8 mouse cellular contexts compared by ENCODE assay signal in the genomic region with DNA sequence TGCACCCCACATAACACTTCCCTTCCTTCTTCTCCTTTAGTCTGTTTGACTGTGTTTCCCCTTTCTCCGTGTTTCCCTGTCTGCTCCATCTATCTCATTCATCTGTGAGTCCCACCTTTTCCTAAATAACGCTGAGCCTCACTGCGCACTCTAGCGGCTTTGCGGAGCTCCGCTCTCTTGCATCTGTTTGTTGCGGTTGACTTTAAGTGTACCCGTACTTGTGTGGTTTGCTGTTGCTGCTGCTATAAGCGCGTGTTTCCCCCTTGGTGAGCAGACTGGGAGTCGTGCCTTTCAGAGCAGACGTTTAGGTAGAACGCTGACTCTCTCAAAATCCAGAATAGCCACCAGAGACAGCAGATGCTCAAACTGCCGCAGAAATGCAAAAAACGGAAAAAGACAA. TPM values are rescaled to one million over a fixed set of nuclear protein-coding genes. Genes with fewer than 3 reads are reported as not detected.
DNase-seq lines count a peak whose midpoint lies in the region; ATAC-seq and TF ChIP-seq lines count a peak whose summit lies in the region.

No protein-coding gene starts in this region.

- DNase-seq in gastrocnemius, postnatal 10 days: peak; percentile 12
- no peak for DNase-seq in gastrocnemius, postnatal 14 days
- DNase-seq in thymus, postnatal 14 days: peak; percentile 4
- no peak for DNase-seq in thymus, adult 18-20 months
- DNase-seq in neural tube, embryonic 11.5 days (ENCODE audit: low spot score): peak; percentile 72
- no peak for DNase-seq in spleen, postnatal 10 days (ENCODE audit: low spot score in 2 of 2)
- DNase-seq in thymus, adult 2 months: no peak

- TF ChIP-seq POLR2A in thymus, adult 2 months (IDR thresholded peaks at IDR 0.05; ENCODE audit: control insufficient read depth, extremely low read depth, insufficient read depth, low read length, poor library complexity): no peak

- no peak overlapping the region for H3K27ac ChIP-seq in hindbrain, embryonic 16.5 days (ENCODE audit: low read depth, low read length)
- no peak overlapping the region for H3K27ac ChIP-seq in neural tube, embryonic 11.5 days (ENCODE audit: low read depth, low read length)
- H3K27ac ChIP-seq in thymus, adult 2 months (ENCODE audit: control insufficient read depth, insufficient read depth, low read length): no peak overlapping the region

- ATAC-seq in hindbrain, embryonic 16.5 days: peak; percentile 78
- ATAC-seq in neural tube, embryonic 11.5 days (ENCODE audit: insufficient read depth, low FRiP score, low TSS enrichment): no peak

- peak overlapping the region; percentile 31; the same call in 1 of the 2 replicates for H3K4me2 ChIP-seq in hindbrain, embryonic 16.5 days (ENCODE audit: low read length)
- no peak overlapping the region for H3K4me2 ChIP-seq in neural tube, embryonic 11.5 days (ENCODE audit: low read depth)

- H3K36me3 ChIP-seq in hindbrain, embryonic 16.5 days (ENCODE audit: control insufficient read depth, insufficient read depth, low read length): no peaks in the 10 kb centered on the region
- no peaks in the 10 kb centered on the region for H3K36me3 ChIP-seq in neural tube, embryonic 11.5 days (ENCODE audit: control insufficient read depth, insufficient read depth, low read length)
- no peaks in the 10 kb centered on the region for H3K36me3 ChIP-seq in thymus, adult 2 months (ENCODE audit: control insufficient read depth, insufficient read depth, low read length)

- 40% methylated on average over 15 of the region's 15 CpGs for WGBS in hindbrain, embryonic 16.5 days
- whole genome bisulfite sequencing in neural tube, embryonic 11.5 days: 41% methylated on average over 15 of the region's 15 CpGs
- WGBS in thymus, adult 2 months: 30% methylated on average over 15 of the region's 15 CpGs

- H3K9ac ChIP-seq in hindbrain, embryonic 16.5 days (ENCODE audit: low read depth, low read length): peak overlapping the region; percentile 31; the same call in 1 of the 2 replicates
- H3K9ac ChIP-seq in neural tube, embryonic 11.5 days (ENCODE audit: low read length): no peak overlapping the region

- TF ChIP-seq CTCF in thymus, adult 2 months (IDR thresholded peaks at IDR 0.05; ENCODE audit: borderline replicate concordance, control insufficient read depth, extremely low read depth, insufficient read depth, low read length, poor library complexity): no peak

- no peaks in the 10 kb centered on the region for H3K9me3 ChIP-seq in hindbrain, embryonic 16.5 days (ENCODE audit: control insufficient read depth, low read length)
- no peaks in the 10 kb centered on the region for H3K9me3 ChIP-seq in neural tube, embryonic 11.5 days (ENCODE audit: control insufficient read depth, low read length)

- no peak overlapping the region for H3K4me3 ChIP-seq in hindbrain, embryonic 16.5 days (ENCODE audit: low read length)
- no peak overlapping the region for H3K4me3 ChIP-seq in neural tube, embryonic 11.5 days (ENCODE audit: low read depth, low read length)
- no peak overlapping the region for H3K4me3 ChIP-seq in thymus, adult 2 months (ENCODE audit: control insufficient read depth, insufficient read depth, low read length)

- intact Hi-C loops in gastrocnemius, postnatal 14 days (cut with DNase I; ENCODE audit: low total_unique reads): no loop called here

- H3K4me1 ChIP-seq in hindbrain, embryonic 16.5 days (ENCODE audit: control insufficient read depth, insufficient read depth, low read depth, low read length): peaks cover 4% of the 10 kb centered on the region; the same call in 1 of the 2 replicates
- H3K4me1 ChIP-seq in neural tube, embryonic 11.5 days (ENCODE audit: control insufficient read depth, insufficient read depth, low read length): 0 out of 2 replicates have a peak, but pooled peaks cover 2% of the 10 kb centered on the region
- no peaks in the 10 kb centered on the region for H3K4me1 ChIP-seq in thymus, adult 2 months (replicated peaks; ENCODE audit: control insufficient read depth, insufficient read depth, low read length)

- H3K27me3 ChIP-seq in hindbrain, embryonic 16.5 days (replicated peaks; ENCODE audit: control insufficient read depth, insufficient read depth, low read length): no peaks in the 10 kb centered on the region
- H3K27me3 ChIP-seq in neural tube, embryonic 11.5 days (ENCODE audit: control insufficient read depth, insufficient read depth, low read length): no peaks in the 10 kb centered on the region
- H3K27me3 ChIP-seq in thymus, adult 2 months (ENCODE audit: control insufficient read depth, insufficient read depth, low read length): no peaks in the 10 kb centered on the region

RNA-seq across cellular contexts. Expression of a gene that starts 51.3 kb away (rescaled TPM):
- total RNA-seq in gastrocnemius, postnatal 10 days (2021): not detected
- not detected for total RNA-seq in gastrocnemius, postnatal 14 days (2021)
- polyA plus RNA-seq in hindbrain, embryonic 16.5 days (2015; fragmentation: Nextera tagmentation; extraction: Ambion mirVana): 27.1 and 32.9 TPM in 2 replicates
- polyA plus RNA-seq in neural tube, embryonic 11.5 days (2014; fragmentation: Nextera tagmentation; extraction: Ambion mirVana): 20.5 and 22.3 TPM in 2 replicates
- 0.22 TPM in 1 of 2 replicates, not detected in the other for polyA plus RNA-seq in thymus, adult 2 months (2012; rRNA removed)

Comparison
In these comparisons a context has a peak if more than half of its experiments do, and no peak if none do; other contexts are left out.
1. DNase-seq: peak in gastrocnemius, postnatal 10 days (single experiment), thymus, postnatal 14 days (single experiment) and neural tube, embryonic 11.5 days (single experiment); none in gastrocnemius, postnatal 14 days (single experiment), thymus, adult 18-20 months (0 of 2), spleen, postnatal 10 days (0 of 2) and thymus, adult 2 months (single experiment).
2. RNA of a gene that starts 51.3 kb away (polyA plus RNA-seq): 27.1 to 32.9 TPM in hindbrain, embryonic 16.5 days and 20.5 to 22.3 TPM in neural tube, embryonic 11.5 days; 0.22 TPM in thymus, adult 2 months; every median in the first group is over 10 times any median in the second.